Mouse (Mus musculus) erythroblast, embryonic 14.5 days (primary cell): Measurements from ENCODE around the gene Tiam1.

Experiments used
- GATA1 ChIP-seq: IDR thresholded peaks from 2 replicates; pipeline ENCODE4 v1.6.1; 2012; ENCODE audit warnings: low read length, inconsistent platforms, mixed read lengths
- TAL1 ChIP-seq: IDR thresholded peaks from 3 replicates; pipeline ENCODE4 v1.6.1; 2012; ENCODE audit warnings: low read length, inconsistent platforms, mixed read lengths

DNA sequence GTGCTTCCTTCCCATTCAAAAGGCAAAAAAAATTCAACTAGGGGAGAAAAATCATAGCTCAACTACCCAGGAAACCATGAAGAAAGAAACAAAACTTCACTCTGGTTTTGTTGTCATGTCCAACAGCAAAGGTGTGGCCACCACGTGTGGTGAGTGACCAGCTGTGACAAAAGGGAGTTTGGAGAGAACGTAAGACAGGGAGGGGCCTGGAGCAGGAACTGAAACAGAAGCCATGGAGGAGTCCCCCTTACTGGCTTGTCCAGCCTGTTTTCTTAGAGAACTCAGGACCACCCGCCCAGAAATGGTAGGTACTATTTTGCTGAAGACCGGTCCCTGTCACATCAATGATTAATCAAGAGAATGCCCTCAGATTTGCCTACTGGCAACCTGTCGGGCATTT lies 342.1 kb downstream of the Tiam1 start:
- TF ChIP-seq GATA1 (no peak), TAL1 (no peak)
